Mouse (Mus musculus) midbrain, embryonic 14.5 days (tissue): ENCODE measurements at regions not wholly inside any gene's neighbourhood (a gene's known extent, or its start where the extent isn't known, plus 50 kb on each side); places are given as distances from the start of the nearest gene placed in this dataset.
A peak's percentile ranks its signal among the peaks of the same experiment; 100 is the strongest.
"Not testable (repeated sequence)": the region's sequence is repeated elsewhere in the genome, so short reads cannot be mapped to it uniquely, and the experiment has no call there.

Experiments
- ATAC-seq: fragments of 200-750 bp; cut with Nextera tagmentation; 2 replicates; pipeline ENCODE4 v1.8.0; 2017; ENCODE audit warnings: moderate number of reproducible peaks, moderate library complexity; ENCODE audit not compliant: low FRiP score, low TSS enrichment
- DNase-seq: peaks from one replicate; pipeline ENCODE4 v3.0.0-alpha.2; 2015
- H3K27ac ChIP-seq: fragments of 300-500 bp; sonication (generic); replicated peaks from 2 replicates; pipeline ENCODE4 v1.5.1; 2014; ENCODE audit warnings: mild to moderate bottlenecking, low read depth, low read length, moderate library complexity
- H3K27me3 ChIP-seq: fragments of 300-500 bp; sonication (generic); 2 replicates; pipeline ENCODE4 v1.6.1; 2014; ENCODE audit warnings: low read length, control low read depth, mixed read lengths; ENCODE audit not compliant: control insufficient read depth, insufficient read depth
- H3K36me3 ChIP-seq: fragments of 300-500 bp; sonication (generic); 2 replicates; pipeline ENCODE4 v1.6.1; 2014; ENCODE audit warnings: low read length, control low read depth; ENCODE audit not compliant: control insufficient read depth, insufficient read depth
- H3K4me1 ChIP-seq: fragments of 300-500 bp; sonication (generic); 2 replicates; pipeline ENCODE4 v1.6.1; 2014; ENCODE audit warnings: mild to moderate bottlenecking, antibody characterized with exemption, low read length, control low read depth; ENCODE audit not compliant: control insufficient read depth, insufficient read depth
- H3K4me2 ChIP-seq: fragments of 300-500 bp; sonication (generic); 2 replicates; pipeline ENCODE4 v1.6.1; 2014; ENCODE audit warnings: mild to moderate bottlenecking, low read length, moderate library complexity
- H3K4me3 ChIP-seq: fragments of 300-500 bp; sonication (generic); replicated peaks from 2 replicates; pipeline ENCODE4 v1.5.1; 2014; ENCODE audit warnings: low read depth, low read length
- H3K9ac ChIP-seq: fragments of 300-500 bp; sonication (generic); replicated peaks from 2 replicates; pipeline ENCODE4 v1.6.1; 2014; ENCODE audit warnings: mild to moderate bottlenecking, low read length, moderate library complexity
- H3K9me3 ChIP-seq: fragments of 300-500 bp; sonication (generic); 2 replicates; pipeline ENCODE4 v1.6.1; 2016; ENCODE audit warnings: low read length, control low read depth, mixed read lengths; ENCODE audit not compliant: control insufficient read depth
- WGBS: fragments of 180-500 bp; shearing (Covaris S2); extraction: QIAGEN DNeasy Blood & Tissue Kit; methylation state at CpG from one replicate; pipeline ENCODE4 v1.1.7; 2014; 5-methylcytosine and 5-hydroxymethylcytosine counted together

- not testable (repeated sequence) for H3K4me2 ChIP-seq, H3K9ac ChIP-seq, H3K9me3 ChIP-seq, H3K36me3 ChIP-seq, H3K27ac ChIP-seq, H3K27me3 ChIP-seq, H3K4me3 ChIP-seq, ATAC-seq, H3K4me1 ChIP-seq
- DNase-seq, result peak; percentile 4
- WGBS, result 62% methylated on average over 8 of the region's 8 CpGs
Measured at GRCm38 (mm10) chr12:114047991-114048390, 504.3 kb downstream of the Adam6a start.

- ATAC-seq, result no peak
- Histone ChIP-seq H3K9me3 (peaks cover 3% of the 10 kb centered on the region; the same call in 1 of the 2 replicates), H3K4me3 (no peak overlapping the region), H3K27ac (no peak overlapping the region), H3K4me2 (no peak overlapping the region), H3K36me3 (no peaks in the 10 kb centered on the region), H3K27me3 (no peaks in the 10 kb centered on the region), H3K9ac (no peak overlapping the region), H3K4me1 (no peaks in the 10 kb centered on the region)
- WGBS, result 93% methylated on average over 2 of the region's 2 CpGs
- no peak for DNase-seq
Measured at GRCm38 (mm10) chr12:114053341-114053740, 509.6 kb downstream of the Adam6a start.

- H3K9ac ChIP-seq, result no peak overlapping the region
- H3K36me3 ChIP-seq, result no peaks in the 10 kb centered on the region
- peaks cover 13% of the 10 kb centered on the region; the same call in 1 of the 2 replicates for H3K9me3 ChIP-seq
- WGBS, result 58% methylated on average over 3 of the region's 3 CpGs
- no peaks in the 10 kb centered on the region for H3K27me3 ChIP-seq
- DNase-seq, result no peak
- no peak overlapping the region for H3K4me2 ChIP-seq
- no peak for ATAC-seq
- H3K4me1 ChIP-seq, result no peaks in the 10 kb centered on the region
- H3K27ac ChIP-seq, result no peak overlapping the region
- no peak overlapping the region for H3K4me3 ChIP-seq
Measured at GRCm38 (mm10) chr12:114059615-114060014, 515.9 kb downstream of the Adam6a start.

- Histone ChIP-seq H3K27ac (no peak overlapping the region), H3K27me3 (no peaks in the 10 kb centered on the region), H3K4me1 (no peaks in the 10 kb centered on the region), H3K4me2 (no peak overlapping the region), H3K9me3 (peaks cover 28% of the 10 kb centered on the region), H3K36me3 (no peaks in the 10 kb centered on the region), H3K4me3 (no peak overlapping the region), H3K9ac (no peak overlapping the region)
- no peak for DNase-seq
- no peak for ATAC-seq
Measured at GRCm38 (mm10) chr12:114067166-114067565, 523.5 kb downstream of the Adam6a start.

- not testable (repeated sequence) for DNase-seq, H3K9ac ChIP-seq, H3K27ac ChIP-seq, H3K4me1 ChIP-seq, H3K4me3 ChIP-seq, H3K27me3 ChIP-seq, H3K36me3 ChIP-seq, H3K9me3 ChIP-seq, ATAC-seq, H3K4me2 ChIP-seq
- 84% methylated on average over 4 of the region's 4 CpGs for WGBS
Measured at GRCm38 (mm10) chr12:114108731-114109130, 565.0 kb downstream of the Adam6a start.

- H3K9ac ChIP-seq, result no peak overlapping the region
- ATAC-seq, result no peak
- peaks cover 17% of the 10 kb centered on the region for H3K9me3 ChIP-seq
- H3K4me3 ChIP-seq, result no peak overlapping the region
- H3K36me3 ChIP-seq, result no peaks in the 10 kb centered on the region
- no peaks in the 10 kb centered on the region for H3K27me3 ChIP-seq
- H3K4me1 ChIP-seq, result no peaks in the 10 kb centered on the region
- no peak for DNase-seq
- H3K4me2 ChIP-seq, result no peak overlapping the region
- no peak overlapping the region for H3K27ac ChIP-seq
- 51% methylated on average over 1 of the region's 1 CpGs for WGBS
Measured at GRCm38 (mm10) chr12:114134897-114135296, 591.2 kb downstream of the Adam6a start.

GRCm38 (mm10) chr12:114148779-114149178 lies 605.1 kb downstream of the Adam6a start:
- no peak for DNase-seq
- no peaks in the 10 kb centered on the region for H3K27me3 ChIP-seq
- H3K9me3 ChIP-seq, result peaks cover 59% of the 10 kb centered on the region
- no peak overlapping the region for H3K4me2 ChIP-seq
- H3K27ac ChIP-seq, result no peak overlapping the region
- H3K4me1 ChIP-seq, result no peaks in the 10 kb centered on the region
- WGBS, result 91% methylated on average over 4 of the region's 4 CpGs
- ATAC-seq, result no peak
- H3K4me3 ChIP-seq, result no peak overlapping the region
- no peaks in the 10 kb centered on the region for H3K36me3 ChIP-seq
- no peak overlapping the region for H3K9ac ChIP-seq

- H3K4me3 ChIP-seq, result no peak overlapping the region
- H3K4me1 ChIP-seq, result no peaks in the 10 kb centered on the region
- no peak for DNase-seq
- no peak overlapping the region for H3K9ac ChIP-seq
- H3K27ac ChIP-seq, result no peak overlapping the region
- H3K9me3 ChIP-seq, result peaks cover 18% of the 10 kb centered on the region
- H3K4me2 ChIP-seq, result no peak overlapping the region
- no peaks in the 10 kb centered on the region for H3K36me3 ChIP-seq
- no peaks in the 10 kb centered on the region for H3K27me3 ChIP-seq
- WGBS, result 72% methylated on average over 2 of the region's 2 CpGs
- no peak for ATAC-seq
Measured at GRCm38 (mm10) chr12:114172305-114172704, 628.6 kb downstream of the Adam6a start.

GRCm38 (mm10) chr12:114199521-114199920 lies 655.8 kb downstream of the Adam6a start:
- H3K4me3 ChIP-seq, result no peak overlapping the region
- no peak overlapping the region for H3K27ac ChIP-seq
- no peaks in the 10 kb centered on the region for H3K4me1 ChIP-seq
- H3K27me3 ChIP-seq, result no peaks in the 10 kb centered on the region
- ATAC-seq (no peak), DNase-seq (no peak)
- WGBS, result 73% methylated on average over 1 of the region's 1 CpGs
- peaks cover 38% of the 10 kb centered on the region for H3K9me3 ChIP-seq
- no peak overlapping the region for H3K9ac ChIP-seq
- no peak overlapping the region for H3K4me2 ChIP-seq
- H3K36me3 ChIP-seq, result no peaks in the 10 kb centered on the region
